Mouse (Mus musculus) forelimb bud, embryonic 11.5 days (tissue): ENCODE measurements around the gene Aldh16a1.
A peak's percentile ranks its signal among the peaks of the same experiment; 100 is the strongest.
"Not testable (repeated sequence)": the region's sequence is repeated elsewhere in the genome, so short reads cannot be mapped to it uniquely, and the experiment has no call there.

Source experiments
- DNase-seq: peaks from one replicate; pipeline ENCODE4 v3.0.0-alpha.2; 2012; ENCODE audit warnings: low read depth, low spot score

Gene Aldh16a1

GRCm38 (mm10) chr7:45179469-45179868 lies 25.1 kb upstream of the Aldh16a1 start, which contains the start of gene Gfy:
TSS of gene Gfy (minus strand) at chr7:45179569.
- DNase-seq, result no peak

GRCm38 (mm10) chr7:45178550-45178949 lies 24.2 kb upstream of the Aldh16a1 start:
- no peak for DNase-seq

DNA sequence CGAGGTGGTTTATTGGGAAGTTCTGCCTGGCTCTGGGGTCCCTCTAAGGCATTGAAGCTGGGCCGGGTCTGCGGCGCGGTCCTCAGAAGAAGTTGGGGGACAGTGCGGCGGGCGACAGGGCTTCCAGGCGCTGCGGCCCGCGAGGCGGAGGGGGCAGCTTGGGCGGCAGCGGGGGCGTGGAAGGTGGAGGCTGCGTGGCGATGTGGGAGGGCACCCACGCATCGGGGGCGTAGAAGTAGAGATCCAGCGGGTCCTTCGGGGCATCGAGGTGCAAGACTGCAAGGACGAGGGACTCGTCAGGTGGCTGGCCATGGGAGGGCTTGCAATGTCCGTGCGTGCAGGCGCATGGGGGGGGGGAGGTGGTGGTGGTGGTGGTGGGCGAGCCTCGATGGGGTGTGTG lies 22.0 kb upstream of the Aldh16a1 start:
- DNase-seq, result no peak

GRCm38 (mm10) chr7:45175929-45176328 lies 21.5 kb upstream of the Aldh16a1 start:
- DNase-seq, result no peak

DNA sequence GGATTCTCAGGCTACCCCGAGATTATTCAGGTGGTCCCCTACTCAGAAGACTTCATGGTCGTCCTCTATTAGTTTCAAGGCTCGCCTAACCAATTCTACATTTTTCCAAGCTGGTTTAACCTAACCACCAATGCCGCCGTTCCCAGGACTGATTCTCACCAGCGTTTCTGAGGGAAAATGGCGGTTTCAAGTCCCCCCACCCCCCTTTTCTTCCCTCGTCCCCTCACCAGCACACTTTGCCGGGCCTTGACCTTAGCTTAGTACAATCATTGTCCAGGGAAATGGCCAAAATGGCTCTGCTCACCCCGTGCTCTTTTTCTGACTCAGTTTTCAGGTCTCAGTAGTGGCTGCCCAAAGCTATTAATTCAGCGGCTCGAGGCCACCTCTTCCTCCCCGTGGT lies 21.0 kb upstream of the Aldh16a1 start:
- DNase-seq, result no peak

GRCm38 (mm10) chr7:45174567-45175280 lies 20.3 kb upstream of the Aldh16a1 start:
- no peak for DNase-seq

DNA sequence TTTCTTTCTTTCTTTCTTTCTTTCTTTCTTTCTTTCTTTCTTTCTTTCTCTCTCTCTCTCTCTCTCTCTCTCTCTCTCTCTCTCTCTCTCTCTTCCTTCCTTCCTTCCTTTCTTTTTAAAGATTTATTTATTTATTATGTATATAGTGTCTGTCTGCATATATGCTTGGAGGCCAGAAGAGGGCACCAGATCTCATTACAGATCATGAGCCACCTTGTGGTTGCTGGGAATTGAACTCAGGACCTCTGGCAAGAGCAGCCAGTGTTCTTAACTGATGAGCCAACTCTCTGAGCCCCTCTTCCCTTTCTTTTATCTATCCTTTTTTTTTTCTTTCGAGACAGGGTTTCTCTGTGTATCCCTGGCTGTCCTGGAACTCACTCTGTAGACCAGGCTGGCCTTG lies 19.4 kb upstream of the Aldh16a1 start:
- not testable (repeated sequence) for DNase-seq

DNA sequence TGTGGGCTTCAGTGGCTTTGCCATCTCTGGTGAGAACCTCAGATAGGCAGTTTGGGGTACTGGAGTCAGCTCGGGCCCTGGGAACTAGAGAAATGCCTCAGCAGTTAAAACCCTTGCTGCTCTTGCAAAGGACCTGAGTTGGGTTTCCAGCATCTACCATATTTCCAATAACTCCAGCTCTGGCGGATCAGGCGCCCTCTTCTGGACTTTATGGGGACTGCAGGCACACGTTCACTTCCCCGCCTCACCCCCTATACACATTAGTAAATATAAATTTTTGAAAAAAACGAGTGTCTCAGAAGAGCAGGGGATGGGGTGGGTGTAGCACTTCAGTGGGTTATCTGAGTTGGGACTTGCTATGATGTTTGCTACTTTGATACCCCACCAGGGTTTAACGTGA lies 18.6 kb upstream of the Aldh16a1 start:
- no peak for DNase-seq

- no peak for DNase-seq
These were observed 15.1 kb upstream of the Aldh16a1 start for GRCm38 (mm10) chr7:45169495-45169894.

- DNase-seq, result no peak
These were observed 14.3 kb upstream of the Aldh16a1 start for GRCm38 (mm10) chr7:45168656-45169055.

DNA sequence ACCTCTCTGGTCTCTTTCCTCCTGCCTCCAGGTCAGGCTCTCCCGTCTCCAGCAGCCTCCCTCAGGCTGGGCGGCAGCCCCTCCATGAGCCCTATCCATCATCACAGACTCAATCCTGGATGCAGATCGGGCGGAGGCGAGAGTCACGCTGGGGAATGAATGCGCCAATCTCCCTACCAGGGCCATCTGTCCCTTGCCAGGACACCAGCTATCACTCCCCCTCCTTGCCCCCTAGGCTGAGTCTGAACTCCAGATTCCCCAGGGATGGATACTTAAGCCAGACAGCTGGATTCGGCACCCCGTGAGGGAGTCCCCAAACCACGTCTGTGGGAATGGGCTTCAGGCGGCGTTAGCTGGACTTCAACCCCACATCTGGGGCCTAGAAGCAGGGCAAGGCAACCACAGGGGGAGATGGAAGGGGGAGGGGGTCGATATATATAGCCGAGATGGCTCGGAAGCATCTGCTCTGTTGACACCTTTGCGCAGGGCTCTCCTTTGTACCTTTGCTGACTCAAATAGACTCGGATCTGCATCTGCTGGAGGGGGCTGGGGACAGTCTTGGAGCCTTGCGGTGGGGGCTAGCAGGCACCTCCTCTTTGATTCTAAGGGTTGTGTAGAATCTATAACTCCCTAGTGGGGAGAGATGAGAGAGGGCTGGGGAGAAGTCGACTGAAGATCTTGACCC lies 13.5 kb upstream of the Aldh16a1 start:
- DNase-seq, result no peak

DNA sequence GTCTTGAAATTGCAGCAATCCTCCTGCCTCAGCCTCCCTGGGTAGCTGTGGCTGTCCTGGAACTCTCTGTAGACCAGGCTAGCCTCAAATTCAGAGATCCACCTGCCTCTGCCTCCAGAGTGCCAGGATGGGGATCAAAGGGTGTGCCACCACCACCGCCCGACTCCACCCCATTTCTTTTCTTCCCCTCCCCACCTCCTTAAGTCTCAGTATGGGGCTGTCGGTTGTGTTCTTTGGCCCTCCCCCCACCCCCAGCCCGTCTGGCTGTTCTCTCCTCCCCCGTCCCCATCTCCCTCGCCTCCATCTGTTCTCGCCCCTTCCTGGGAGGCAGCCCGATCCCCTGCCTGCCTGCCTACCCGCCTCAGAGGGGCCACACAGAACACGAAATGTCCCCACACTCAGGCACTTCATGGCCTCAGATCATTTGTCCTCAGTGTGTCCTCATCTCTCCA lies 12.6 kb upstream of the Aldh16a1 start:
- DNase-seq, result no peak

DNA sequence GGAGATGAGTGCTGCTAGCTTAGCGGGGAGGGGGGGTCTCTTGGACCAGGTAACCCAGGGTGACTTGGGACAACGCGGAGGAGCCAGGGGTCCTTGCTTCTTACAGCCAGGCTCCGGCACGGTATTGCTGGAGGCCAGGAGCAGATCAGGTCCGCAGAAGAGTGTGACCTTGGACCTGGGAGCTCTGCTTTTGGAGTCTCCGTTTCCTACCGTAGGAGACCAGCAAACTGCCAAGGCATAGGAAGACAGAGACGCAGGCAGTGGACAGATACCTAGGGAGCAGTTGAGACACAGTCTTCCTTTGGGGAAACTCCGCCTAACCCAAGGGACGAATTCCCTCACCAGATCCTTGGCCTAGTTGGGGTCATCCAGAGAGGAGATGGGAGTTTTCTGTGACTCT lies 11.3 kb upstream of the Aldh16a1 start:
- no peak for DNase-seq

- DNase-seq, result no peak
These were observed 10.4 kb upstream of the Aldh16a1 start for GRCm38 (mm10) chr7:45164833-45165232.

- DNase-seq, result no peak
These were observed 9.5 kb upstream of the Aldh16a1 start, which contains the start of gene Slc17a7 for GRCm38 (mm10) chr7:45163735-45164490. TSS of gene Slc17a7 (plus strand) at chr7:45163949.

- DNase-seq, result no peak
These were observed 8.7 kb upstream of the Aldh16a1 start for GRCm38 (mm10) chr7:45162996-45163615.

DNA sequence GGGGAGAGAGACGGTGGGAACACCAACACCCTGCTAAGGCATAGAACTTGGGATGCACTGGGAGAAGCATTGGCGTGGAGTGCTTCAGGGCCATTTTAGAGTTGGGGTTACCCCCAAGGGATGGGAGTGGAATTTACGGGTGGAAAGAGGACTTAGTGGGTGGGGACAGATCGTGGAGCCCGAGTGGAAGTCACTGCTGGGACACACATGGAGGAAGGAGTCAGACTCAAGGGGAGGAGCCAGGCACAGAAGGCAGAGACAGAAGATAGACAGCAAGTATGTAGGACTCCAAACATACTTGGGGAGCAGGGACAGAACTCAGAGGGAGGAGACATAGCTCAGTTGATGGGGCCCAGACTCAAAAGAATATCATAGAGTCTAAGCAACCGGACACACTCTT lies 8.2 kb upstream of the Aldh16a1 start:
- no peak for DNase-seq

DNA sequence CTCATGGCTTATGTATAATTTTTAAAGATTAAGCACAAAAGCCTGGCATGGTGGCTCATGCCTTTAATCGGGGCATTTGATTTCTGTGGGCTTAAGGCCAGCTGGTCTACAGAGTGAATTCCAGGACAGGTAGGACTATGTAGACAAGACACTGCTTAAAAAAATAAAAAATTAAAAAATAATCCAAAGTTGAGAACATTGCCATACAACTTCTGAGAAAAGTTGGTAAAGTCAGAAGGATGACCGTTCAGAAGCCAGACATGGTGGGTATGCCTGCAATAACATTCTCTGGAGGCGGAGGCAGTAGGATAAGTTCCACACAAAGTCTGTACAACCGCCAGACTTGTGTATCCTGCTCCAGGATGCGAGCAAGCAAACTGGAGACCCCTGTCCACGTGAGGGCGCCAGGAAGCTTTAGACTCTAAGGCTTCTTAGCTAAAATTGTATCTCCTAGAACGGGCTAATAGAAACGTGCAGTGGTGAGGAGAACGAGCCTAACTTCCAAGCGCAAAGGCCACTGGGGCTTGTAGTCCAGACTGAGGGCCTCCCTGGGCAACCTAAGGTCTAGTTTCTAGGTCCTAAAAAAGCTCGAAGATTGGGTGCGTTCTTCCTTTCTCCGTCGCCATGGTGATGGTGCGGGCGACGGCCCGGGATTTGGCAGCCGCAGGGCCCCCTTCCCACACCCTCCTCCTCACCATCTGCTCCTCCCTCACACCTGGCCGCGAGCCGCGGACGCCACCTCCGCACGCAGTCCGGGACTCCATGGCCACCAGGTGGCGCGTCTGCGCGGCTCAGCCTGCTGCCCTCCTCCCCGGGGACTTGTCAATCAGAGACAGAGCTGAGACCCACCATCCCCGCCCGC lies 7.5 kb upstream of the Aldh16a1 start:
- DNase-seq, result peak; percentile 87

GRCm38 (mm10) chr7:45160866-45161265 lies 6.5 kb upstream of the Aldh16a1 start:
- DNase-seq, result no peak

DNA sequence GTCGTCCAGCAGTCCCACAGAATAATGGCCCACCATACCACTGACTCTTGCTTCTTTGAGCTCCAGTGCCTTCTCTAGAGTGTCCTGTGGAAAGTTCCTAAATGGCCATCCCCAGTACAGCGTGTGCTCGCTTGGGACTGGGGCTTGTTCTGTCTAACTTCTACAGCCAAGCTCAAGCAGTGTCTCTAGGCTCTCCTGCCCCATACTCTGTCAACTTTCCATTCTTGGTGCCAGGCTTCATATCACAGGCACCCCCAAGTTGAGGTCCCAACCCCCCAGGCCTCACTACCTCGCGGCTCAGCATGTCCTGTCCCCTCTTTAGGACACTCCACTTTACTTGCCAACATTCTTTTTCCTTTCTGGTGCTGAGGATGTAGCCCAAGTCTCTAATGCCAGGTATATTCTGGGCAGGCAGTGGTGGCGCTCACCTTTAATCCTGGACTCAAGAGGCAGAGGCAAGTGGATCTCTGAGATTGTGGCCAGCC lies 6.0 kb upstream of the Aldh16a1 start:
- no peak for DNase-seq

GRCm38 (mm10) chr7:45158991-45159390 lies 4.6 kb upstream of the Aldh16a1 start:
- no peak for DNase-seq
